Mouse (Mus musculus): Measurements from ENCODE around the gene Nol7.

Nol7 gene

DNA sequence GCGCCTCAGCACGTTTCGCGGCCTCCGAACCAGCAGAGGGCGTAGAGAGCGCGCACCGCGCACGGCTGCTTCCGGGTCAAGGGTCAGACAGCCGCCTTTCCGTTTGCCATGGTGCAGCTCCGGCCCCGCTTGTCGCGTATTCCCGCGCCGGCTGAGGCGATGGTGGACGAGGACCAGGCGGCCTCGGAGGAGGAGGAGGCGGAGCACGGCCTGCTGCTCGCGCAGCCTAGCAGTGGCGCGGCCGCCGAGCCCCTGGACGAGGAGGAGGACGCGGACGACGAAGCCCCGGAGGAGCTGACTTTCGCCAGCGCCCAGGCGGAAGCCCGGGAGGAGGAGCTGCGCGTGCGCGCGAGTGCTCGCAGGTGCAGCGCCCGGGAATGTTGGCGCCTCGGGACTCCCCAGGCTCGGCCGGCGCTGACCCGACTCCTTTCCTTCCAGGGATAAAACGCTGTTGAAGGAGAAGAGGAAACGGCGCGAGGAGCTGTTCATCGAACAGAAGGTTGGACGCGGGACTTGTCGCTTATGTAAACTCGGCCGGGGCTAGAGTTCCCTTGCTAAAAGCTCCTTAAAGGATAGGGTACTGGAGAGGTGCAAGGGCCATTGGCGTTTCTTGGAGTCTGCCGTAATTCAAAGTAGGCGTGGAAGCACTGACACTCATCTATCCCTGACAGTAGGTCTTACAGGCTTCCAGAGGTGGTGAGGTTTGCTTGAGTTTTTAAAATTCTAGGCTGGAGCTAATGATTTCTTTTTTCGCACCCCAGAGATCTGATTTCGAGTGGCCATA, at the start of gene Nol7:
Nol7 (plus strand) TSS at position 94 of the 784 bp plus-strand sequence.
- peak; percentile 98 for DNase-seq (ENCODE audit: low read depth, low spot score)

DNA sequence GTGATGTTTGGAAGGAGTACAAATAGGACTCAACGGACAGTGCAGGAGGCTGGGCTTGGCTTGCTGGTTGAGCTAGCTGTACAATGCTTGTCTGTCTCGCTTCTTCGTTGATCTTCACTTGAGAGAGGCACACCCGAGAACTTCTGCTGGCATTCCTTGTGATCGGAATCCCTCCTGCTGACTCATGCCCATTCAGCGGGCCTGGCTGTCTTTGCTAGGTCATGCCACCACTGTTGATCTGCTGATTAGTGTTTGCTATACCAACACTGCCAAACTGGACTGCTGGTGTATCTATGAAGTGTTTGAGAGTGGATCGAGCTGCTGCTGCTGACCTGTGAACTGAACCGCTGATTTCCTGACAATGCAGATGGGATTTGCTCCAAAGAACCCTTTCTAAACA, 48.8 kb upstream of the Nol7 start:
- DNase-seq (ENCODE audit: low read depth, low spot score), result no peak

DNA sequence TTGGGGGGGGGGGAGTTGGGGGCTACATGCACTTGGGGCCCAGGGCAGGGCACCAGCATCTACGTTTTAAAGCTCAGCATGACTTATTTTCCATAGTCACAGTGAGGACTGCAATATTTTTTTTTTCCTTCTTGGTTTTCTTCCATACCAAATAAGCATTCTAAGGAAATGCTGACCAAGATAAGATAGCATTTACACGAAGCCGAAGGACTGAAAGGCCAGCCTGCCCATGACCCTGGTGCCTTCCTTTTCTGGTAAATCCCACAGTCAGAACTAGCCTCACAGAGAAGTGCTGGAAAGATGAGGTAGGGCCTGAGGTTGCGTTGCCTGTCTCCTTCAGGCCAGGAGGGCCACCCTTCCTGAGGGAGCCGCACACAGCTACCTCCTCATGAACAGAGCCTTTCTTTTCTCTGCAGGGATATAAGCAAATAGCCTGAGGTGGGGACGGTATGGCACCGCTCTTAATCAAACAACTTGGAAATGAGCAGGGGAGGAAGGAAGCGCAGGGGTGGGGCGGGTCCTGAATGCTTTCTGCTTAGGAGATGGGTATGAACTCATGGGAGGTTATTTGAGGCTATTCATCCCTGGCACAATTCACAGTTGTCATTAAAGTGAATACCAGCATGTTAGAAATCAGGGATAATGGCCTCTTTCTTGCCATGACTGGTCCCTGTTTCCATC, 47.6 kb upstream of the Nol7 start:
- no peak for DNase-seq (ENCODE audit: low read depth, low spot score)

DNA sequence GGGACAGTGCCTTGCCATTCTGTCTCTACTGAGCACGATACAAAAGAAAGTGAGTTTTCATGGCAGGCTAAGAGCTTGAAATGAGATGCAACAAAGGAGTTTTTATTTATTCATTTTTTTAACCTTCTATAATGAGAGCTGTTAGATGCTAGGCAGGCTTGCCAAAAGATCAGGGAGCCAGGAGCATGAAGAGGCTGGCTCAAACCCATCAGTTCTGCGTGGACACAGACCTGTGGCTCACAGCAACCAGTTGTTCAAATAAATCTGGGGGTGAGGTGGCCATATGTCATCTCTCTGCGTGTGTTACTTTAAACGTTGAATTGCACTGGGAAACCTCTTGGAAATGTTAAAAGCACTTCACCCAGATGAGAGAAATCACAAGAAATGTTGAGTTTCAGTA, 44.8 kb upstream of the Nol7 start:
- no peak for DNase-seq (ENCODE audit: low read depth, low spot score)

DNA sequence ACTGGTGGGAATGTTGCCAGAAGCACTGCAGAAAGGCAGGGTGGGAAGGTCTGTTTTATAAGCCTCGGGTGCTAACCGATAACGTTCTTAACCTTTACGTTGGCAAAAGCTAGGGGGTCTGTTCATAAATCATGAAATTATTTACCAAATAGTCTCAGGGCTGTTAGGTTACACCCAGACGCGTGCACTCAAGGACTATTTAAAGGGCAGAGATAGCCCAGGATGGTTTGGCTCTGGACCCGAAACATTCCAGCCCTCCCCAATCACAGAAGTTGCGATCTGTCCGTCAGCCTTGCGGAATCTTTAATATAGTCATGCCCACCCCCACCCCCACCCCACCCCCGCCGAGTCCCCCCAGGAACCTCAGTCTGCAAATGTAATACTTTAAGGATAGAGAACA, 43.8 kb upstream of the Nol7 start:
- no peak for DNase-seq (ENCODE audit: low read depth, low spot score)

DNA sequence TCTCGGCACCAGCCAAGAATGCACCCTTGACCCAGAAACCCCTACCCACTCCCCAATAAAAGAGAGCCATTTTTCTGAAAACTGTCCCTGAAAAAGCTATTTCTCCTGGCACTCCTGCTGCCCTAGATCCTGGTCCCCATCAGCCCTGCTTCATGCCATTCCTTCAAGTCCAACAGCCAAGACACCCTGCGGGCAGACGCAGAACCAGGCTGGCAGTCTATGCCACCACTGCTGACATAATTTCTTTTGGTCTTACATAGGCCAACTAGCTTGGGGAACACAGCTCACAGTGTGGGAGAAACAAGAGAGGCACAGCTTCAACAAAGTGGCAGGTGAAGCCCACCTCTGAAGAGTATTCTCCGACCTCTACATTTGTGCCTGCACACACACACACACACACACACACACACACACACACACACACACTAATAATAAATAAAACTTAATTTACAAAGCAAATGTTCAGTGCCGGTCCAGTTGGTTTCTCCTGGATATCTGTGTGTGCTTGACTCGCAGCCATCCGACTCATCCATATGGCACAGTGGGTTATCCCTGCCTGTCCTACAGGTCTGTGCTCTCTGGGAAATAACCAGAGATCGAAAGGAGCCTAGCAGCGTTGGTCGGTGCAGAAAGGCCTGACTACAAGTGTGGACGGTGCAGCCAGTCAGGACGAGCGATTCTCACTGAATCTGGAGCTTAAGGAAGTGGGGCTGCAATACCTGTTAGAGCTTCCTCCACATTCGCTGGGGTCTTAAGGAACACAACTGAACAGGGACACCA, 41.7 kb upstream of the Nol7 start:
- no peak for DNase-seq (ENCODE audit: low read depth, low spot score)

DNA sequence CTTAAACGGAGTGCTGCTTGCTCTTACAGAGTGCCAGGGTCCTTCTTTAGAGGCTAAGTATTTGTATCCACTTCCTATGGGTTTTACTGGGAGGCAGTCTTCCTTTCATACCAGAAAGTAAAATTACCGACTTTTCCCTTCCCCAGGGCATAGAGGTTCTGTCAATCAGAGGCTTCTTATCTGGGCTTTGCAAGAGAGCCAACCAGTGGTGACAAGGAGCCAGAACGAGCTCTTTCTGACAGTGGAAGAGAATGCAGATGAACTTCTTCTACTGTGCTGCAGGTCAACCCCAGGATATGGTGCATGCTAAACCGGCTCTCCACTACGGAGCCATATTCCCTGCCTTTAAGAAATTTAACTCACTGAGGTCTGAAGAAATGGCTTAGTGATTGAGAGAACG, 37.7 kb upstream of the Nol7 start:
- DNase-seq (ENCODE audit: low read depth, low spot score), result no peak

DNA sequence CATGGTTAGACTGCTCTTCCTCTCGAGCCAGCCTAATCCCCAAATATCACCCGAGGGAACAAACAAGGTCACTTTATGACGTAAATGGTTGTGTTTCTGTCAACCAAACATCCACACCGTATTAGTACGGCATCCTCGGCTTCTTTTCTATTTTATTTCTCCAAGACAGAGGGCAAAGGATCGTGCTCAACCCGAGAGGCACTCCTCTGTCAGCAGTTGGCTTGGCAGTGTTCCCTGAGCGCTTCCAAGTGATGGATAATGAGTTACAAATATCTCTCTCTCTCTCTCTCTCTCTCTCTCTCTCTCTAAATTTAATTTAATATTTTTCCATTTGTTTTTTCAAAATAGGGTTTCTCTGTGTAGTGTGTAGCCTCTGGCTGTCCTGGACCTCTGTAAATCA, 35.8 kb upstream of the Nol7 start:
- DNase-seq (ENCODE audit: low read depth, low spot score), result no peak

DNA sequence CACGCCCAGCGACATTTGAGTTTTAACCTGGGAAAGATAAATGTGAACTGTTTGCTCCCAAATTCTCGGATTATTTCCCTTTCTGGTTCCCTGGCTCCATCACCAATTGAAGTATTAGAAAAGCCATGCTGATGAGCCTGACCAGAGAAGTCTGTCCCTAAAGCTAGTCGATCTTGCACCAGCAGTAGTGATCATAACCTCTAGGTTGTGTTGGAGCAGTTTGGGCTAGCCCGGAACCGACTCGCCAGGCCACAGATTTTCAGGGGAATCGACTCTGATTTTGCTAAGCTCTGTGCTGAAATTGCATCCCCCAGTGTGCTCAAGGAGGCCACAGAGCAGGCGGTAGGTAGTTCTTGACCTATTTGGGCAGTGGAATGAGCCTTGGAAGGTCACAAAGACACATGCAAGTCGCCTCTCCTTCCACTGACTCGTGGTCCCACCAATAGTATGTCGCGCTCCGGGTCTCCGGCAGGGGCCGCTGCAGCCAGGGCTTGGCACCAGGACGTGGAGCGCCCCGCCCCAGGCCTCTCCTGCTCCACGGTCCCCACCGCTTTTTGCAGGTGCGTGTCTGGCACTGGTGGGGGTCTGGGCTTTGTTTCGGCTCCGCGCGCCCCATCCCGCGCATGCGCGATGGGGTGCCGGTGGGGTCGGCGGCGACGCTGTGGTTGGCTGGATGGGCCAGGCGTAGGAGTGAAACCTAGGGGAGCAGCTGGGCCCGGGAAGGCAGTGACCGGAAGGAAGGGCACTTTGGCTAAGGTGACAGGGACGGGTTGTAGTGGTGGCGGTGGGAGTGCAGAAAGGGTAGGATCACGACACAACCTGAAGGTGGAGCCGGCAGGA, 33.0 kb upstream of the Nol7 start, which contains the start of gene Sirt5:
Sirt5 (plus strand) TSS at position 512 of the 840 bp plus-strand sequence.
- DNase-seq (ENCODE audit: low read depth, low spot score), result peak; percentile 94

DNA sequence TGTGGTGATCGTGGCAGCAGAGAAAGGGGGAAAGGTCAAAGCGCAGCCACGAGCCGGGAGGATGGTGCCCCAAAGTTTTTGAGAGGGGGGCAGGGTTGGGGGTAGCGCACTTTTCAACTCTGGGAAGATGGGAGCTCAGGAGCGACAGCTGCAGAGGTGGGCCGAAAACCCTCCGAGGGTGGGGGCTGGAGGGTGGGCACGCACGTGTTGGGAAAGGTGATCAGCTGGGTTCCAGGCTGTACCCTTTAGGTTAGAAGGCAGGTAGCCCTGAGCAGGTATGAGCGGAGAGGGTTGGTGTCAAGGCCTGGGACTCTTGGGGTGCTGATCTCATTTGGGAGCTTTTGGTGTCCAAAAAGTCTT, 32.4 kb upstream of the Nol7 start:
- DNase-seq (ENCODE audit: low read depth, low spot score), result no peak

DNA sequence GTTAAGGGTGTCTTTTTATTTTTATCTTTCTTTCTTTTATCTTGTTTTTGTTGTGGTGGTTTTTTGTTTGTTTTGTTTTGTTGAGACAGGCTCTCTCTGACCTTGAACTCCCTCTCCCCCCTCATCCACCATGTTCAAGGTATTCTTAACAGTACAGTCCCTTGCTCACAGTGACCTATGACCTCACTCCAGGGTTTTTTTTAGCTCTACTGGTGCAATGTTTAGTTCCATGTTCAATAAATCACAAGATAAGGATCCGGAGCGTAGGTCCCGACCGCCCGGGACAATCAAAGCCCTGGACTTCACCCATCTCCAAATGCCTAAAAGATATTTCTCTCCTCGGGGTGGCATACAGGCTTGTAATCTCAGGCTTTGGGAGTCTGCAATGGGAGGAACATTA, 28.1 kb upstream of the Nol7 start:
- DNase-seq (ENCODE audit: low read depth, low spot score), result no peak

DNA sequence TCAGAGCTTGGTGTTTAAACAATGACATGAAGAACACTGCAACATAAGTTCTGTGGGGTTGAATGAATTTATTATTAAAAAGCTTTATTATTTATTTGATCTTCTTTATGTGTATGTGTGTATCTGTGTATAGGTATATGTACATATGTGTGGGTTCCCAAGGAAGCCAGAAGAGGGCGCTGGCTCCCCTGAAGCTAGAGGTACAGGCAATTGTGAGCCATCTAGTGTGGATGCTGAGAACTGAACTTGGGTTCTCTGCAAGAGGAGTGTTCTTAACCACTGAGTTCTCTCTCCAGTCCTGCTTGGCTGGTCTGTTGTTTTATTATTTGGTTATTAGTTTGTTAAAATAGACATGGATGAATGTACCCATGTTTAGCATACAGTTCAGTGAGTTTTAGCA, 25.3 kb upstream of the Nol7 start:
- DNase-seq (ENCODE audit: low read depth, low spot score), result peak; percentile 20

DNA sequence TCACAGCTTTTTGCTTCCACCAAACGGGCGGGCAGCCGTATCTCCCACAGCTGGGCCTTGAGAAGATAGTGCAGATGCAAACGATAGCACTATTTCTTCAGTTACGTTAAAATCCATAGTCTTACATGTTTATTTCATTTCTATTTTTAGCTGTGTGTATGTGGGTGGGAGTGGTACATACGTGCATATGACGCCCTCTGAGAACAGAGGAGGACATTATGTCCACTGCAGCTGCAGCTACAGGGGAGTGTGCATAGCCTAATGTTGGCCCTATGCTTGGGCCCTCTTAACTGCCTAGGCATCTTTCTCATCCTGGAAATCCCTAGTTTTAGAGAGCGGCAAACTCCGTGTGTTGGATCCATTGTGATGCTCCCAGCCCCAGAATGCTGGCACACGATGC, 24.0 kb upstream of the Nol7 start:
- DNase-seq (ENCODE audit: low read depth, low spot score), result no peak

DNA sequence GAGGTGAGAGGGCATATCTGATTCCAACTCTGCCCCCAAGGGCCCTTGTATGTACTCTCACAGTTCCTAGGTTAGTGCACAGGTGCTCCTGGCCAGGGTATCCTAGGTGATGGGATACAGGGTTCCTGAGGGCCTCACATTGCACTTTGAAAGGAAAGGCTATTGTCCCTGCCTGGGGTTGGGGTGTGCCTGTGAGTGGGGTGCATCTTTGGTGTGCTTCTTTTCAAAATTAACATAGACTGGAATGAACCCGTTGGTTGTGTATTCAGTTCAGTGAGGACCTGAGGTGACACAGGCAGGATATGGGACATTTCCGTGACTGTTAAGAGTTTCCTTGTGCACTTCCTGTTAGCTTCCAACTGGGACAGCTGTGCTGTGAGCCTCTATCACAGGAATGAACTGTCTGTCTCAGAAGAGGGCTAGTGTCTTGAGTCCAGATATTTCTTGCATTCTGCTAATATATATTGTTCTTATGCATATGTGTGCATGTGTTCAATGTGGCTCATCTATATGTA, 23.2 kb upstream of the Nol7 start:
- DNase-seq (ENCODE audit: low read depth, low spot score), result no peak

DNA sequence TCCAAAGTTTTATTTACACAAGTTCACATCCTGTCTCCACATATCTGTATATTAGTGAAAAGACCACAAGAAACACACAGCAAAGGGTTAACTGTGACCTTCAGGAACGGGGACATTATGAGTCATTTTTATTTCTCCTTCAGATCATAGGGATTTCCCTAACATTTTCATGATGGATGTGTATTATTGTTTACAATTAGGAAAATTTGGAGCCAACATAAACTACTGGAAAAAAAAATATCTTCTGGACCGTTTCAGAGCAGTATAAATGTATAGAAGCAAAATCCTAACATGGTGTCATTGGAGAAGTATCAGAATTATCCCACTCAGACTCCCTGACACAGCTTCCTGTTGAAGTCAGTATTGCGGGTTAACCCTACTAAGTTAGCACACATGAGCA, 18.2 kb upstream of the Nol7 start:
- no peak for DNase-seq (ENCODE audit: low read depth, low spot score)

DNA sequence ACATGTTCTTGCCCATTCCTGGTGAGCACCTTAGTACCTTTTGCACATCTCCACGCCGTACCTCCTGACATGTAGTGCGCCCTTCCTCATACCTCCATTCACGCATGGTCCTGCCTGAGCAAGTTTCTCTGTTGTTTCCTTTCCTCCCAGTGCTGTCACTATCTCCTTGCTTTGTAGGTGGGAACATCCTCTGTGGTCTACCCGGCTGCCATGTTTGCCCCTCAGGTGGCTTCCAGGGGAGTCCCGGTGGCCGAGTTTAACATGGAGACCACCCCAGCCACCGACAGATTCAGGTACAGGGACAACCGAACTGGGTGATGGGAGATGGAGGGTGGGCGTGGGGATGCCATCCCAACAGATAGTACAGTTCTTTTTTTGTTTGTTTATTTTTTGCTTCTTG, 12.9 kb upstream of the Nol7 start:
- DNase-seq (ENCODE audit: low read depth, low spot score), result no peak

DNA sequence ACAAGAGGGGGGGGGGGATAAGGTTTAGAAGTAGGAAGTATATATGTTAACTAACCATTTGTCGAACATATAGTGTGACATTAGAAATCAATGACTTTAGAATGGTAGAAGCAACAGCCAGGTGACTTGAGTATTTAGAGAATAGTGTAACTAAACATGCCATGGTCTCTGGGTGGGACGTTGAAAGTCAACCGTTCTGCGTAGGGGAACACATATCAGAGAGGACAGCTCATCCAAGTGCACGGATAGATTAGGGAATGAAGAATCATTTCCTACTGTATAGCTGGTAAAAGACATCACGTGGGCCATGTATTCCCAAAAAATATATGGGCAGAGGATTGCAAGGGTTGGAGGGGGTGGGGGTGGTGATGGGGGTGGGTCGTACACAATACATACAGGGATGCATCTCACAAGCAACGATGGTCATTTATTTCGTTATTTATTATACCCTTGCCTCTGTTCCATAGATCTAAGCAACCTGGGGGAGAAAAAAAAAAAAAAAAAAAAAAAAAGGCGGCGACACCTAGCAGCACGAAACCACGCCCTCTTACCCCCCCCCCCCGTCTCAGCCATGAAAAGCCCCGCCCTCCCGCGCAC, 392 bp upstream of the Nol7 start:
- peak; percentile 10 for DNase-seq (ENCODE audit: low read depth, low spot score)

DNA sequence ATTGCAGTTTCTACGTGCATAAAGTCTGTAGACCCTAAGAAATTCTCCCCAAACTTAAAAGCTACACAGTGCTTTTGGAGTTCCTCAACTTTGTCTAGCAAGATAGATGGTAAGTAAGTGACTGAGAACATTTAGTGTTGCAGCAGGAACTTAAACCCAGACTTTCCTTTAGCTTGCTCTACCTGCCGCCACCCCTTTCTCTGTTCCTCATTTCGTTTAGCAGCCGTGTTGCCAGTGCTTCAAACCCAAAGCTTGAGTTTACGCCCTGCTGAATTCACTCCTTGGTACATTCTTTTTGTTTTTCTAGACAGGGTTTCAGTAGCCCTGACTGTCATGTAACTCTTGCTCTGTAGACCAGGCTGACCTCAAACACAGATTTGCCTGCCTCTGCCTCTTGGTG, 1.4 kb downstream of the Nol7 start:
- DNase-seq (ENCODE audit: low read depth, low spot score), result peak; percentile 83

DNA sequence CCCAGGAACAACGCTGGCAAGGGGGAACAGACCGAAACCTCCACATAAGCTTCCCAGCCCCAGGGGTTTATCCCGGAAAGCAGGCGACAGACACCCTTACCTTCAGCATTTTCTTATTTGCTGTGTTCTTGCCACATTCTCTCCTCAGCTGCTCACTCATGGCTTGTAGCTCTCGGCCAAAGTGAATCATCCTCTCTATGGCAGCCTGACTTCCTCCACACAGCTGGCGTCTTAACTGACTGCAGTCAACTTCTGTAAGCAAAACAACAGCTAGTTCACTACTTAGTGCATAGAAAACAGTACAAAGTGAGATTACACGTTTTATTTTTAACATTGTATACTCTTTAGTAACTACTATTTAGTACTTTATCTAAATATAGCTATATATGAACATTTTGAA, 14.1 kb downstream of the Nol7 start:
- DNase-seq (ENCODE audit: low read depth, low spot score), result no peak

DNA sequence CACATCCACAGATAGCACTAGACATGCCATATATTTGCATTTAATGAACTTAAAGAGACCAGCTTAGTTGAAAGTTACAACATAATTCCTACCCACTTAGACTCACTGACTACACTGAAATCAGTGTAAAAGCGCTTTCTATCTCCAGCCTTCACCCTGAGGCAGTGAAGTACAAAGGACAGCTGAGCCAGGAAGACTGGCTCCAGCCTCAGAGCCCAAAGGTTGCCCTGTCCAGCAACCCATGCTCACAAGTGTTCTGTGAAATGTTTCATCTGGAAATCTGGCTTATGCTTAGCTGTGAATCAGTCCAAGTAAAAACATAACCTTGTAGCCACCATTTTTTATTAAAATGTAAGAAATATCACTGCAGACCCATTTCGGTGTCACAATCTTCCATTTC, 15.4 kb downstream of the Nol7 start:
- no peak for DNase-seq (ENCODE audit: low read depth, low spot score)

DNA sequence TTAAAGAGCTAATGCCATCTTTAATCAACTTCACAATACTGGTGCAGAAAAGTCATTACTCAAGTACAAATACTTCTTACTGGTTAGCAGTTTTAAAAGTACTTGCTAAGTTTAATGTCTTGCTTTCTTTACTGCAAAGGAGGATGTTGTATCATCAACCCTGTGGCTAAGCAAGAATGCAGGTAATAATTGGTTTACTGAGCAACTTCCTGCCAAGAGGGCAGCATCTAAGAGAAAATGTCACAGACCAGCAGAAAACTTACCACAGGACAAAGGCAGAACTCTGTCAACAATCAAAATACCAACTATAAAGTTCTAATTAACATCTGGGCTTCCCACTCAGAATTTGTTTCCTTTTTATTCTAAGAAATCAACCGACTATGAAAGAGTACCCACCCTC, 17.1 kb downstream of the Nol7 start:
- no peak for DNase-seq (ENCODE audit: low read depth, low spot score)

All from A20 (cell line).